Mouse (Mus musculus): ENCODE results near the gene Il1r2. TPM values are rescaled to one million over a fixed set of nuclear protein-coding genes. Genes with fewer than 3 reads are reported as not detected.

Il1r2 gene
- polyA plus RNA-seq, 1 experiment from 2014 or later: 1.6 TPM

- no peaks in the 10 kb centered on the region for H3K9me3 ChIP-seq (ENCODE audit: control insufficient read depth)
- H3K4me1 ChIP-seq (replicated peaks; ENCODE audit: control insufficient read depth, insufficient read depth, low read length): no peaks in the 10 kb centered on the region
- no peak overlapping the region for H3K4me3 ChIP-seq (ENCODE audit: low read depth, low read length)
- TF ChIP-seq CTCF (IDR thresholded peaks at IDR 0.05; ENCODE audit: low read depth): no peak
- no peak overlapping the region for H3K27ac ChIP-seq (ENCODE audit: low read depth, low read length)
- no peaks in the 10 kb centered on the region for H3K27me3 ChIP-seq (replicated peaks; ENCODE audit: control insufficient read depth, insufficient read depth, low read length)
- no peak overlapping the region for H3K4me2 ChIP-seq (replicated peaks; ENCODE audit: low read depth)
- WGBS: 94% methylated on average over 2 of the region's 2 CpGs
- H3K36me3 ChIP-seq (ENCODE audit: control insufficient read depth, insufficient read depth): no peaks in the 10 kb centered on the region
- H3K9ac ChIP-seq (ENCODE audit: low read depth, low read length): no peak overlapping the region
- no peak for ATAC-seq
Observed at GRCm38 (mm10) chr1:40077328-40077727, 3.4 kb downstream of the Il1r2 start.

- no peak overlapping the region for H3K4me2 ChIP-seq (replicated peaks; ENCODE audit: low read depth)
Observed at GRCm38 (mm10) chr1:40081041-40081440, 7.2 kb downstream of the Il1r2 start.

GRCm38 (mm10) chr1:40084386-40084785 is 10.5 kb downstream of the Il1r2 start:
- WGBS: 35% methylated on average over 3 of the region's 3 CpGs
- TF ChIP-seq CTCF (IDR thresholded peaks at IDR 0.05; ENCODE audit: low read depth): no peak
- Histone ChIP-seq H3K36me3 (ENCODE audit: control insufficient read depth, insufficient read depth) (no peaks in the 10 kb centered on the region), H3K4me2 (replicated peaks; ENCODE audit: low read depth) (no peak overlapping the region), H3K9me3 (ENCODE audit: control insufficient read depth) (no peaks in the 10 kb centered on the region), H3K27ac (ENCODE audit: low read depth, low read length) (no peak overlapping the region), H3K27me3 (replicated peaks; ENCODE audit: control insufficient read depth, insufficient read depth, low read length) (no peaks in the 10 kb centered on the region), H3K4me3 (ENCODE audit: low read depth, low read length) (no peak overlapping the region), H3K9ac (ENCODE audit: low read depth, low read length) (no peak overlapping the region), H3K4me1 (replicated peaks; ENCODE audit: control insufficient read depth, insufficient read depth, low read length) (no peaks in the 10 kb centered on the region; the same call in 1 of the 2 replicates)
- ATAC-seq: no peak

More at GRCm38 (mm10) chr1:40081041-40081440, 7.2 kb downstream of the Il1r2 start:
- H3K27me3 ChIP-seq (replicated peaks; ENCODE audit: control insufficient read depth, insufficient read depth, low read length): no peaks in the 10 kb centered on the region
- H3K9me3 ChIP-seq (ENCODE audit: control insufficient read depth): no peaks in the 10 kb centered on the region
- no peak overlapping the region for H3K27ac ChIP-seq (ENCODE audit: low read depth, low read length)
- no peaks in the 10 kb centered on the region for H3K36me3 ChIP-seq (ENCODE audit: control insufficient read depth, insufficient read depth)
- ATAC-seq: no peak
- no peaks in the 10 kb centered on the region; the same call in 1 of the 2 replicates for H3K4me1 ChIP-seq (replicated peaks; ENCODE audit: control insufficient read depth, insufficient read depth, low read length)
- WGBS: 81% methylated on average over 2 of the region's 2 CpGs
- H3K4me3 ChIP-seq (ENCODE audit: low read depth, low read length): no peak overlapping the region
- no peak for TF ChIP-seq CTCF (IDR thresholded peaks at IDR 0.05; ENCODE audit: low read depth)
- H3K9ac ChIP-seq (ENCODE audit: low read depth, low read length): no peak overlapping the region

- peak; percentile 59 for ATAC-seq
- no peaks in the 10 kb centered on the region for H3K36me3 ChIP-seq (ENCODE audit: control insufficient read depth, insufficient read depth)
- H3K4me2 ChIP-seq (replicated peaks; ENCODE audit: low read depth): peak overlapping the region; percentile 71
- H3K4me3 ChIP-seq (ENCODE audit: low read depth, low read length): peak overlapping the region; percentile 40
- TF ChIP-seq CTCF (IDR thresholded peaks at IDR 0.05; ENCODE audit: low read depth): 0 out of 2 replicates have a peak, but pooled peaks have one; percentile 11
- H3K27ac ChIP-seq (ENCODE audit: low read depth, low read length): no peak overlapping the region
- H3K27me3 ChIP-seq (replicated peaks; ENCODE audit: control insufficient read depth, insufficient read depth, low read length): no peaks in the 10 kb centered on the region
- 4% methylated on average over 25 of the region's 25 CpGs for WGBS
- no peak overlapping the region for H3K9ac ChIP-seq (ENCODE audit: low read depth, low read length)
- H3K4me1 ChIP-seq (replicated peaks; ENCODE audit: control insufficient read depth, insufficient read depth, low read length): no peaks in the 10 kb centered on the region; the same call in 1 of the 2 replicates
- no peaks in the 10 kb centered on the region for H3K9me3 ChIP-seq (ENCODE audit: control insufficient read depth)
Observed at GRCm38 (mm10) chr1:40085403-40086182, 11.7 kb downstream of the Il1r2 start.

- H3K4me1 ChIP-seq (replicated peaks; ENCODE audit: control insufficient read depth, insufficient read depth, low read length): no peaks in the 10 kb centered on the region
- no peak for ATAC-seq
- H3K36me3 ChIP-seq (ENCODE audit: control insufficient read depth, insufficient read depth): no peaks in the 10 kb centered on the region
- no peak overlapping the region for H3K27ac ChIP-seq (ENCODE audit: low read depth, low read length)
- no peak overlapping the region for H3K4me2 ChIP-seq (replicated peaks; ENCODE audit: low read depth)
- 86% methylated on average over 9 of the region's 9 CpGs for WGBS
- no peak overlapping the region for H3K4me3 ChIP-seq (ENCODE audit: low read depth, low read length)
- TF ChIP-seq CTCF (IDR thresholded peaks at IDR 0.05; ENCODE audit: low read depth): no peak
- no peaks in the 10 kb centered on the region for H3K9me3 ChIP-seq (ENCODE audit: control insufficient read depth)
- H3K9ac ChIP-seq (ENCODE audit: low read depth, low read length): no peak overlapping the region
- H3K27me3 ChIP-seq (replicated peaks; ENCODE audit: control insufficient read depth, insufficient read depth, low read length): no peaks in the 10 kb centered on the region
Observed at GRCm38 (mm10) chr1:40091160-40091559, 17.3 kb downstream of the Il1r2 start.

- Histone ChIP-seq H3K9ac (ENCODE audit: low read depth, low read length) (no peak overlapping the region), H3K27me3 (replicated peaks; ENCODE audit: control insufficient read depth, insufficient read depth, low read length) (no peaks in the 10 kb centered on the region), H3K4me1 (replicated peaks; ENCODE audit: control insufficient read depth, insufficient read depth, low read length) (no peaks in the 10 kb centered on the region), H3K4me3 (ENCODE audit: low read depth, low read length) (no peak overlapping the region), H3K4me2 (replicated peaks; ENCODE audit: low read depth) (no peak overlapping the region), H3K9me3 (ENCODE audit: control insufficient read depth) (no peaks in the 10 kb centered on the region), H3K27ac (ENCODE audit: low read depth, low read length) (no peak overlapping the region), H3K36me3 (ENCODE audit: control insufficient read depth, insufficient read depth) (no peaks in the 10 kb centered on the region)
- 73% methylated on average over 6 of the region's 6 CpGs for WGBS
- no peak for ATAC-seq
- no peak for TF ChIP-seq CTCF (IDR thresholded peaks at IDR 0.05; ENCODE audit: low read depth)
Observed at GRCm38 (mm10) chr1:40092541-40092940, 18.7 kb downstream of the Il1r2 start.
